Mouse (Mus musculus) thymus, postnatal 0 days (tissue): ENCODE measurements around the gene Numb. TPM values are rescaled to one million over a fixed set of nuclear protein-coding genes. Genes with fewer than 3 reads are reported as not detected.

Source experiments
- DNase-seq: peaks from one replicate; pipeline ENCODE4 v3.0.0-alpha.2; 2015; ENCODE audit warnings: low spot score
- polyA plus RNA-seq: library from polyadenylated mRNA; unstranded; fragments of >200 nt; fragmentation: Nextera tagmentation; extraction: Ambion mirVana; gene quantifications from 2 replicates; pipeline ENCODE4 v1.2.1, GENCODE M21; 2015

The Numb gene
- polyA plus RNA-seq, 1 experiment from 2014 or later: 13.6 TPM

DNA sequence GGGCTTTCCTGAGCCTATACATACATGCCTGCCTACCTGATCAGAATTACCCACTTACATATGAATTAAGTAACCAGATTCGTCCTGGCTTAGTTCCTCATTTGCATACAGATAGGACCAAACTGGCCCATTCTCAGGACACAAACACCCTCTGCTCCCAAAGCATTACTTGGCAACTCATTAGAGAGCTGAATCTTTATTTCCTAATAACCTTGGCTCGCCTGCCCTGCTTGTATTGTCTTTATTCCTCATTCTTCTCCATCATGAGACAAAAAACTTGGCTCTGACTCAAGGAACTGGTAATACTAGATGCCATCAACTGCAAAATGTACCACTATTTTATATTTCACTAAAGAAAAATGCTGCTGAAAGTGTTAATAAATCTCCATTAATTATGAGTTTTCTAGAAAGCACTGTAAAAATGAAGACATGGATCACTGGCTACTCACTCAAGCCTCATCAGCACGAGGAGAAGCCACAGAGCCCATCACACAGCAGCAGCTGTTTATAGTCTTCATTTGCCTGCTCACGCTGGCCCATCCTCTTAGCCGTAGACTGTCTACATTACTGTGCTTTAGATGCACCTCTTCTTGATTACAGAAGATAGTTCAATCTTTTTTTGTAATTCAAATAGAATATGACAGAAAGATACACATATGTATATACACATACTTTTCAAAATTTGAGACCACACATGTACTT is 69.1 kb downstream of the Numb start:
- no peak for DNase-seq

DNA sequence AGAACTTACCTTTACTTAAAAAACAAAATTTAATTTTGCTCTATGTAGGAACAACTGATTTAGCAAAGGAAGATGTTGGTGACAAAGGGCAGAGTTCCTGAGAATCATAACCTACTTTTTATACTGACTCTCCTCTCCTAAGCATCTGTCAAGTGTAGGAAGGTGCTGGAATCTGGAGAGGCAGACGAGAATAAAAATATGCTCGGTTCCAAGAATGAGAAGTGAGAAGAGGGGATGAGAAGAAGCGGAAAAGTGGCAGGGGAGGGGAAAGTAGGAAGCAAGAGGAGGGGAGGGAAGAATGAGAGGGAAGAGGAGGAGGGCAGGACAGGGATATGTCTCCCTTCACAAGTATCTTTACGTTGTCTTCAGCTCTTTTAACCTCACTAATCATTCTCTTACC is 71.4 kb downstream of the Numb start:
- no peak for DNase-seq

DNA sequence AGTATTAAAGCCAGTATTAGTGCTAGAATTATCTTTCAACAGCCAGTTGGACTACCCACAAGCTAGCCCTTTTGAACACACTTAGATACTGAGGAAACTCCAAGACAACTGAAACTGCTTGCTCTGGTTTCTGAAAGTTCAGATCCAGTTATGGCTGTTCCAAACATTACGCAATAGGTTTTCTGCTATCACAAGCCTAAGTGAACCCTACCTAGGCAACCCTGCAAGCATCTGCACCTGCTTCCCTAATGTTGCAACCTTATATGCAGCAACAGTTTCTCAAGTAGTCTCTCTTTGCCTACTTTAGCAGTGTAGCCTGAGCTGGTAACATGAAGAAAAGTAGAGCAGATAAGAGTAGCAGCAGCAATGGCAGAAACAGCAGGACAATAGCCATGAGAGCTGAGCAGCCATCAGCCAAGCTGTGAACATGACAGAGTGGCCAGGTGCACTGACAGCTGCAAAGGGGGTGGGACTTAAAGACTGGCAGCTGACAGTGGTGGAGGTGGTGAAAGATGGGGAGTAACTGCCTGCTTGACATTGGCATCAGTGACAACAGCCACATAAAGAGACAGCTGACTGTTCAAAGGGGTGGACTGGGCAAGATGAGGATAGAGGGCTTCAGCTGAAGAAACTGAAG is 73.0 kb downstream of the Numb start:
- no peak for DNase-seq

DNA sequence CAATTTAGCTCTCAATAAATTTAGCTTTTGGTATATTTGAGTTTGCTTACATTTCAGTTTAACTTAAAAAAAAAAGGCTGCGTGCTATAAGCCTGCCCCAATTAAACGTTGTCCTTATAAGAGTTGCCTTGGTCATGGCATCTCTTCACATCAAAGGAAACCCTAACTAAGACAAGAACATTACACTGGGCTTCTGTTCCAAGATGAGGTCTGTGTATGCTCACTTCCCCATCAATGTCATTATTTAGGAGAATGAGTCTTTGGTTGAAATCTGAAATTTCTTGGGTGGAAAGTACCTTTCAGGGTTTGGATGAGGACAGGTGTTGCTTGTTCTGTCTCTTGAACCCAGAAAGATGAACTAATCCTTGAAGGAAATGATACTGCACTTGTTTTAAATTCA is 73.9 kb downstream of the Numb start:
- no peak for DNase-seq

DNA sequence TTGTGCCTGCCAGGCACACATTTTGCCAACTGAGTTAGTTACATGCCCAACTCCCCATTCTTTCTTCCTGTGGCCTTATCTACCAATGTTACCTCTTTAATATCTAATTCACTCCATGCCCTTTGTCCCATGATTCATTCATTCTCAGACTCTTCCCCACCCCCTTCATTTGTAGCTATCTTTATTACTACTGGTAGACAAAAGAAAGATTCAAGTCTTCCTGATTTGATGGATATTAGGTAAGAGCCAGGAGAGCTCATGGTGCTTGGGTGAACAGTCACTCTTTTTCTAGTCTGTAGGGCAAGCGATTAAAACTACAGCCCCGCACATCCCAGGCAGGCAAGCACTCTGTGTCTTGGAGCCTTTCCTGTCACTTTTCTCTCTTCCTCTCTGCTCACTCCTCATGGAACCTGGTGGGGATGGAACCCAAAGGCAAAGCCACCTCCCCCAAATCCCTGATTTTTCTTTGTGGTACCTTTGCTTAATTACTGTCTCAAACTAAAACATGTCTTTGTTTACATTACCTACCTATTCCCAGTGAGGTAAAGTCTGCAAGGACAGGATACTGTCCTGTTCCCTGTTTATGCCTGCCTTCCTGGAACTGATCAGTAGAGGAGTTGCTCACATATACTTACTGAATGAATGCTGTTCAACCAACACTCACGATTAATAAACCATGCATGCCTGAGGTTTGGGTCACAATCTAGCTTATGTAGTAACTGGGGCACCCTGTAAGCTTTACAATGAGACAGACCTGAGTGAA is 78.9 kb downstream of the Numb start:
- DNase-seq: no peak

DNA sequence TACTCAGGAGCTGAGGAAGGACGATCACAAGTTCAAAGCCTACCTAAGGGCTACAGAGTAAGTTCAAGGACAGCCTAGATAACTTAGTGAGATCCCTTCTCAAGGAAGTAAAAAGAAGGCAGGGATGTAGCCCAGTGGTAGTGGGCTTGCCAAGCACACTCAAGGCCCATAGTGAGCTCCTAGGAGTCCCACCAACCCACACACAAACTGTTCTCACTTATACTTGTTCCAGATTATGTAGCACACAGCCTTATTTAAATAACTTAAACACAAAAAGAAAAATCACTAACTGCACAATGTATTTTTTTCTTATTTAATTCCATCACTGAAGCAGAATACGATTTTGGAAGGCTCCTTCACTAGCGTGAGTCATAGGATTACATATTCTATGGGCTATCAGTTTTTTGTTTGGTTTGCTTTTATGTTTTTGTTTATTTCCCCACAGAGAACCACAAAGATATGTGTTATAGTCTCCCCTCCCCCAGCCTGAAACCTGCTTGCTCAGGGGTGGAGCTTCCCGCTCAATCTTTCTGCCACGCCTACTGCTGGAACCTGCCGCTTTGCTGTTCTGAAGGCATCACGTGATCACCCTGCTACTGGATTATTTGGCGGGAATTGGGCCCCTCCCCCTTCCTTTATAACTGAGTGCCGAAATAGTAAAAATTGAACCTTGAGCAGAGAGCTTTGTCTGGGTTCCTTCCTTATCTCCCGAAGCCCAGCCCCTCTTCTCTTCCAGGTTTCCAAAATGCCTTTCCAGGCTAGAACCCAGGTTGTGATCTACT is 80.1 kb downstream of the Numb start:
- DNase-seq: no peak

DNA sequence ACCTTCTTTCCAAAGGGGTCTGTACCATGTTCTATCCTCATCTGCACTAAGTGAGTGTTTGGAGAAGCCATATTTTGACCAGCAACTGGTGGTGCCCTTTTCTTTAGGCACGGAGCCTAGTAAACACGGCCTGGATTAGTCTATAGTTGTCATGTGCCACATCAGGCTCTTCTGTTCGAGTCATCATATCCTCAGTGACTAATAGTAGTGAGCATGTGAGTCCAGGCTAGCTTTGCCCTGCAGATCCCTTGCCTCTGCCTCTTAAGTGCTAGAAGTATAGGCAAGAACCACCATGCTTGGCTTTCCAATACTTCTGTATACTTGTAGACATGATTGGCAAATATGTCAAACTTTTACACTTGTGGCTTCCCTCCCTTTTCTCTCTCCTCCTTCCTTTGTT is 87.8 kb downstream of the Numb start:
- DNase-seq: no peak

DNA sequence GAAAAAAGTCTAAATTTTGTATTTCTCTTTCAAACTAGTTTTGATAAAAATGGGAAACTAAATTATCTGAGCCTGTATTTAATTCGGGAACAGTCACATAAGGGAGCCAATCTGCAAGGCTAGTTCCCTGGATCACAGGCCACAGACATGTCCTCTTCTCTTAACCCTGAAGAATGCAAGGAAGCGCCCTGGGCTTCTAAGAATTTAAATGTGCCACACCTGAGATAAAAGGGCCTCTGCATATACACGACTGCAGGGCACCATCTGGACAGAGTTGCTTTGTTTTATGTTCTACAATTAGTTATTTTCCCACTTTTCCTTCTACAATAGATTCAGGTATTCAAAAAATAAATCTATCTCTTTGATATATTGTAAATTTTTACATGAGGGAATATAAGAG is 91.3 kb downstream of the Numb start:
- DNase-seq: no peak

DNA sequence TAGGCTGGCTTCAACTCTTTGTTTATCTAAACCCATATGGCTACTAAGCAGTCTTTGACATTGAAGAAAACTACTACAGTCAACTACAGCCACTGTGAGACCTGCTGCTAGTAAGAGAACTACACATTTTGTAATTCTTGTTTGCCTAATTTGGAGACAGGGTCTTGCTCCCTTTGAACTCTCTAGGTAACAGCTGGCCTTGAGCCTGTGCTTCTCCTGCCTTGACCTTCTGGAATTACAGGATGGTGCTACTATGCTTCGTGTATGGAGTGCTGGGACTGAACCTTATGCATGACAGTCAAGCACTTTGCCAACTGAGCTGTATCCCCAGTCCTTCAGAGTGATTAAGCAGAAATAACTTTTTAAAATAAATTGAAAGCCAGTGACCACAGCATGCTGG is 105.1 kb downstream of the Numb start:
- DNase-seq: no peak

DNA sequence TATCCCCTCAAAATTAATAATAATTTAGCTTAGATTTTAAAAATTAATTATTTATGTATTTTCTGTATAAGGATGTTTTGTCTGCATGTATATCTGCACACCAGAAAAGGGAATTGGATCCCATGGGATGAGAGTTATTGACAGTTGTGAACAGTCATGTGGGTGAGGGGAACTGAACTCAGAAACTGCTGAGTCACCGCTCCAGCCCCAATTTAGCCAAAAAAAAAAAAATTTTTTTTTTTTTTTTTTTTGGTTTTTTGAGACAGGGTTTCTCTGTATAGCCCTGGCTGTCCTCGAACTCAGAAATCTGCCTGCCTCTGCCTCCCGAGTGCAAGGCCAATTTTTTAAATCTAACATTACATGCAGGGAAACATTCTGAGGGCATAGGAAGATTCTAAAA is 109.8 kb downstream of the Numb start:
- DNase-seq: no peak

DNA sequence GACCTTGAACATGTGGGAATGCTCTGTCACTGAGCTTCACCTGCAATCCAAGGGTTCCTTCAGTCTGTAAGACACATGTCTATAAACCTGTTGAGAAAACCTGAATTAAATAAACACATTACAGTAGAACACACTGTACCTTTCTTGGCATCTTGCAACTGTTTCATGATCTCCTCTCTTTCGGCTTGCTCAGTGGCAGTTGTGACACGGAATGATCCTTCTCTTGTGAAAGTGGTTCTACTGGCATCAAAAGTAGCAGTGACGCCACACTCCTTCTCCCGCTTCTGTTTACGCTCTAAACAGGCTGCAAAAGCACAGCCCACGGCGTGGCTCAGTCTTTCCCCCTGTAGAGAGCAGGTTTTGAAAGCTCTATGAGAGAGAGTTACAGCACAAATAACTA is 118.1 kb downstream of the Numb start:
- DNase-seq: no peak

DNA sequence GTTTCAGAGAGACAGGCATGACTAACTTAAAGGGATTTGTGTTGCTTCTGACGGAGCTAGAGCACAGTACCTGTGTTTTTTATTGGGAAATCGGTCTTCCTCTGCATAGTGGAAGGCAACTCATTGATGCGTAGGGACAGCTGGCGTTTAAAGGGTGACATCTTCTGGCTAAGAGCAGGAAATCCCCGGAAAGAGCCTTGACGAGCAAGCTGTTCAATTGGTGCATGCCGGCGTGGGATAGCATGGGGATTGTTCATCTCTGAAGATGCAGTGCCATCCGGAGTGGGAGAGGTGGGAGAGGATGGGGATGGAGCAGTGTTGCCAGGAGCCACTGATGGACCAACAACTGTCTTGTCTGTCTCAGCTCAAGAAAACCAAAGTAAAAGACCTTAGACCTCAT is 120.8 kb downstream of the Numb start:
- DNase-seq: no peak

DNA sequence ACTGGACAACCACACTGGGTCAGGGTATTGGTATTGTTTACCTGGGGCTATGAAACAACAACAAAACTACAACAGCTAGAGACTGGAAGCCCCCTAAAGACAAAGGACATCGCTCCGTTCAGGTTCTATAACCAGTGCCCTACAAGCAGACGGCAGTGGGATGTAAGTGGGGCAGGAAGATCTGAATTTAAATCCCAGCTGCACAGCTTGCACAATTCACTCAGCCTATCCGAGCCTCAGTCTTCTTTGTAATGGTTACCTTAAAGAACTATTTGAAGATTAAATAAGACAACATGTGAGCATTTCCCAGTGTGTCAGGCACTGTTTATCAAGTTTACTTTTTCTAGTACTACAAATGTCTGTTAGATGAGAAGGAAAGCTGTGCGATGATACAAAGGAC is 123.4 kb downstream of the Numb start:
- DNase-seq: no peak

DNA sequence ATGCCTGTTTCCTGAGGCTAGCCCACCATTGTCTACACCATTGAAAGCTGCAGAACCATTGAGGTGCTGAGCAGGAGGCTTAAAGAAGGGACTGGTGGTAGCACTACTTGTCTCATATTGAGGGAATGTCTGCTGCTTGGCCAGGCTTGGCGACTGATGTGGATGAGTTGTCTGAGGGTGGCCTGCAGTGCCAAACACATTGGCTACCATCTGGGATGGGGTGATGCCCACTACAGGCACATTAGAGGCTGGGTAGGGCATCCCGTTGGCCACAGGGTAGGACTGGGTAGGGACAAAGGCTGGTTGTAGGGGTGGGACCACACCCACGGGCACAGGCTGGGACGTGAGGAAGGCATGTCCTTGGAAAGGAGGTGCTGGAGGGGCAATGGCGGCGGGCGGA is 126.1 kb downstream of the Numb start:
- DNase-seq: no peak

DNA sequence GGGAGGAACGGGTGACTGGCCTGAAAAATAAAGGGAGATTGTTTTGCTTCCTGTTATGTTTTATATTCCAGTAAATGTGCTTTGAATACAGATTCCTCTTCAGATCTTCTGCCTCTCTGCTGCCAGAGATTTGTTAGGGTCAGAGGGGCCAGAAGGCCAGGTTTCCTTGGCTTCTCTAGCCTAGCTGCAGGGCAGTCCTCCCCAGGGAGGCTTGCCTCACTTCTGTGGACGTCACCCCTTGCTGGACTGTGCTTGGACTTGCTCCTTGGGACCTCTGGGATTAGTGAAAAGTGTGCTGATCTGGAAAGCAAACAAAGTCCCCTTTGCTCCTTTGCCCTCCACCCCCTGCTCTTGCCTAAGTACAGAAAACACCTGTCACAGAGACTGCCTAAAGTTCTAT is 126.7 kb downstream of the Numb start:
- no peak for DNase-seq

DNA sequence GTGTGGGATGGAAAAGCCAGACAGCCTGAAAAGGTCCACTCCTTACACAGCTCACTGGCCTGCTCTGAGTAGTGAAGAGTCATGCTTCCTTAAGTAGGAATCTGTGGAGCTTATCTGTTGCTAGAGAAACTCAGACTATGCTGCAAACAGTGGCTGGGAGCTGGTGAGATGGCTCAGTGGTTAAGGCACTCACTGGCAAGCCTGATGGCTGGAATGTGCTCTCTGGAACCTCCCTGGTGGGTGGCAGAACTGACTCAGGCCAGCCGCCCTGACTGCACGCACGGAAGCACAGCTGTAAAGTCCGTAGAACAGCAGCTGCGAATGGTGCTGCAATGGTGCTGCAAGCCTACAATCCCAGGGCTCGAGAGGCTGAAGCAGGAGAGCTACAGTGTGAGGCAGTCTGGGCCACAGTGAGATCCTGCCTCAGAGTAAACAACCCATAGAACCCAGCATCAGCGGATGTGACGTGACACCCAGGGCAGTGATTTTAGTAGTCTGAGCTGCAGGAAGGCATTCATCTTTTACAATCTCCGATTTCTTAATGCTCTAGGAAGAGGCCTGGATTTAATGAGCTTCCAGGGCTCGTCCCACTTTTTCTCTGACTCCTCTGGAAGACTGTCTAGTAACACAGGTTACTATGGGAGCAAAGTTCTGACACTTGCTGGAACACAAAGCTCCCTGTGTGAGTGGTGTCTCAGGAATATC is 128.9 kb downstream of the Numb start:
- no peak for DNase-seq

DNA sequence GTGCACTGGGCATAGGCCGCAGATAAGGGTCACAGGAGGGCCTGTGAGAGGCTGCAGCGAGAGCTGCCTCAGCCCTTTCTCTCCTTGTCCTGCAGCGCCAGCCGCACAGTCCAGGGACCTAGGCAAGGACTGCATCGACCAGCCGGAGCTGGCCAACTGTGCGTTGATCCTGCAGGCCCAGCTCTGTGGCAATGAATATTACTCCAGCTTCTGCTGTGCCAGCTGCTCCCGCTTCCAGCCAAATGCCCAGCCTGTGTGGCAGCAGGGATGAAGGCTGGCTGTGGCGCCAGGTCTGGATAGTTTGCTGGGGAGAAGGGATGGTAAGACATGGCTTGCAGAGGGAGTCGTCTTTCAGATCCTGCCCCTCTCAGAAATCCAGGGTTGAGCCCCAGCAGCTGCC is 130.0 kb downstream of the Numb start:
- DNase-seq: no peak

DNA sequence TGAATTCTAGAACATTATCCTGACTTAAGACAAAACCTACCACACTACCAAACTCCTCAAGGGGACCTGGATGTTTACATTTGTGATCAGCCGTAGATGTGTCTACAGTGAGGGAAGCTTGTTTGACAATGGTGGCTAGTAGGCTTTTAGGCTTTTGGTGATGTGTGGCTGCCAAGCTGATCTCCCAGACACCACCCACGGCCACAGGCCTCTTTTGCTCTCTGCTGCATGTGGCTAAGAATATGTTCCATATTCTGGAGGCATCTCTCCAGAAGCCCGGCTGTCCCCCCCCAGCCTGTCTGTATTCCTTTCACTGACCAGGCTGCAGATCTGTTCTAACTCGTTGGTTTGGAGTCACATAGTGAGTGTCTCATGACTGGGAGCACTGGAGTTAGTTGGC is 131.0 kb downstream of the Numb start:
- DNase-seq: no peak

DNA sequence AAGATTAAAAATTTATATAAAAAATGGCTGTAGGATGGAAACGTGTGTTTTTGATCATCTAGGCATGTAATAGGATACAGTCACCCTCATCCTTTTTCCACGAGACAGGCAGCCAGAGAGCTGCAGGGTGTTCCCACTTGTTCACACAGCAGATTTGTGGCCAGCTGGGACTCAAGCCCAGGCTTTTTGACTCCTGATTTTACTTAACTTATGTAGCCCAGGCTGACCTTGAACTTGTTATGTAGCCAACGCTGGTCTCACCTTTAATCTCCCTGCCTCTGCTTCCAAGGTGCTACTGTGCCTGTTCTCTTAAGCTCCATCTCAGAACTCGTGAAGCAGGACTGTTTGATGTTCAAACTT is 132.0 kb downstream of the Numb start:
- DNase-seq: no peak

DNA sequence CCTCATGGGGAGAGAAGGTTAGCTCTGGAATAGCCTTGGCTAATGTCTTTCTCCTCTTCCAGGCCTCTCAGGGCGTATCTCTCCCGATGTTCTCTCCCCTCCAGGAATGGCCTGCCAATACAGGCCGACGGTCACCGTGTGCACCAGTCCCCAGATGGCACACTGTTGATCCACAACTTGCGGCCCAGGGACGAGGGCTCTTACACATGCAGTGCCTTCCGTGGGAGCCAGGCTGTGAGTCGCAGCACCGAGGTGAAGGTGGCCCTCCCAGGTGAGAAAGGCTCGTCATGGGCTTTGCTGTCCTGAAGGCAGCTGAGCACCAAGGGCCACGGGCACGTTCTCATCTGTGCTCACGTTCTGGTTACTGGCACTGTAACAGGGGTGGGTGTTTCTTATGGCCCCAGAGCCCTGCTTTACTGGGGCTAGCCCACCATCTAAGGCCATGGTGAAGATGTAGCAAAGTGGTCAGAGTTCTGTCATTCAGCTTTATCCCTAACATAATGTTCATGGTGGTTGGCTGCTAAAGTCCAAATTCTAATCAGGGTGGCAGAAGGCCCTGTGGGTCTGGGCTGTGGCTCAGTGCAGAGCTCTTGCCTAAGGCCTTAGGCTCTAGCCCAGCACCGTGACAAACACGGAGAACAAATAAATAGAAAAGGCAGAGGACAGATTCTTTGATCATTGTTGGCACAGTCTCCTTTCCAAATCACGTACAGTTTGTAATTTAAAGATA is 132.5 kb downstream of the Numb start:
- no peak for DNase-seq

DNA sequence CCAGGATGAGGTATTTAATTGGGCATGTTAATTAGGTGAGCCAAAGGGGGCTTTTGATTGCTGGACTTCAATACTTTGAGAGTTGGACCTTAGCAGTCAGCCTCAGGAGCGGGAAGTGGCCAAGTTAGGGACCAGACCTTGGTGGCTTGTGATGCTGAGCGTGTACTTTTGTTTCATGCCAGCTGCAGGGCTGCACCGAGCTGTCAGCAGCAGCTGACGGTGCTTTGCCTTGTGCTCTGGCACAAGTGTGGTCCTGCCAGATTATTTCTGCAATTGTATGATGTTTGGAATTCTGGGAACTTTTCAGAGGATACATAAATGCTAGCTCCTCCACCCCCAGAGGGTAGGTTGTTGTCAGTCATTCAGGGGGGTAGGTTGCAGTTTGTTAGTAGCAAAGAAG is 136.4 kb downstream of the Numb start:
- no peak for DNase-seq
